Mouse (Mus musculus) neutrophil, adult 5-6 weeks (primary cell): ENCODE results near the gene Rps13. TPM values are rescaled to one million over a fixed set of nuclear protein-coding genes. Genes with fewer than 3 reads are reported as not detected.
"Not testable (repeated sequence)": the region's sequence is repeated elsewhere in the genome, so short reads cannot be mapped to it uniquely, and the experiment has no call there.

Experiments
- ATAC-seq: fragments of 151-379, 151-347 bp; 2 replicates; pipeline ENCODE4 v1.8.0; 2017; ENCODE audit warnings: mild to moderate bottlenecking, moderate TSS enrichment; ENCODE audit not compliant: insufficient number of reproducible peaks, poor library complexity, low FRiP score, severe bottlenecking; ENCODE audit errors: extremely low read depth
- total RNA-seq: library from RNA; stranded (forward); fragments of 200-1000 nt; gene quantifications from 2 replicates; pipeline ENCODE4 v1.2.3, GENCODE M21; 2017

Rps13 gene
- 1,522 and 1,553 TPM in 2 replicates for total RNA-seq

DNA sequence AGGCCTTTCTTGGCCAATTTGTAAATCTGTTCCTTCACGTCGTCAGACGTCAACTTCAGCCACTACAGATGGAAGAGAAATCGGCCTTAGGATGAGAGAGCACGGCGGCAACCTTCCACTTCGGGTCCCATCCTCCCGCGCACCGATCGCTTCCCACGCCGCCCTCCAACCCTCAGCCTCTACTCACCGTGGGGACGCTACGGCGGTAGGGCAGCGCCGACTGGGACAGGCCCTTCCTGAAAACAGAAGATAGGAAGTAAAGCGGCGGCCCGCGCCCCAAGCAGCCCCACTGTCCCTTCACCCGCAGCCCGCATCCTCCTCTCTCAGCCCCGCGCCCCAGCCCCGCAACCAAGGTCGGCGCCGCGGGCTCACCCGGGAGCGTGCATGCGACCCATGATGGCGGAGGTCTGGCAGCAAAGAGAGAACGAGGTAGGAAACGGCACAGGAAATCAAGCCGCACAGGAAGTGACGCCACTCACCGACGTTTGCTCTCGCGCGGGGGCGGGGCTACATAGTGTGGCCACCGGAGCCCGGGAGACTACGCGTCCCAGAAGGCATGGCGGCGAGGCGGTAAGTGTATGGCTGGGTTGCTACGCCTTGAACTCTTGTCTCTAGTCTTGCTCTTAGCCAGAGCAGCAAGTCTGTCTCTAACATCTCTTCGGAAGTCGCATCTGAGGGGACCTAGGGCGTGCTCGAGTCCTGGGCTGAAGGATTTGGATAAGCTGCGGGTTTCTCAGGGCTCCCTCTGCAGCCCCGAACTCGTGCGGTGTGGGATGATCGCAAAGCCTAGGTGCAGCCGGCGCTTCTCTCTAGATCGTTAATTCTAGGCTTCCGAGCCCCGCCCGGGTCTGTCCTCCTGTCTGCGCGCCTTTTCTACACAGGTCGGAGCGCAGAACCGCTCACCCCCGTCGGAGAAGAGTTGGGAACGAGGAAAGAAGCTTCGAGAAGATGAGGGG lies at the start of gene Rps13:
Rps13 (minus strand) TSS at position 483 of the 956 bp plus-strand sequence.
- peak; percentile 99 for ATAC-seq

DNA sequence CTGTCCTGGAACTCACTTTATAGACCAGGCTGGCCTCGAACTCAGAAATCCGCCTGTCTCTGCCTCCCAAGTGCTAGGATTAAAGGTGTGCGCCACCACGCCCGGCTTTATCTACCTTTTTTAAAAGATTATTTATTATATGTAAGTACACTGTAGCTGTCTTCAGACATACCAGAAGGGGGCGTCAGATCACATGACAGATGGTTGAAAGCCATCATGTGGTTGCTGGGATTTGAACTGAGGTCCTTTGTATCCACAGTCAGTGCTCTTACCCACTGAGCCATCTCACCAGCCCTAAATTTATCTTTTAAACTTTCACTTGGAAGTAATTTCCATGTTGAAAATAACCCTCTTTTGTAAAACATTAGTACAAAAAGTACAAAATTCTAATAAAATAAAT lies 45.2 kb upstream of the Rps13 start:
- ATAC-seq, result not testable (repeated sequence)

DNA sequence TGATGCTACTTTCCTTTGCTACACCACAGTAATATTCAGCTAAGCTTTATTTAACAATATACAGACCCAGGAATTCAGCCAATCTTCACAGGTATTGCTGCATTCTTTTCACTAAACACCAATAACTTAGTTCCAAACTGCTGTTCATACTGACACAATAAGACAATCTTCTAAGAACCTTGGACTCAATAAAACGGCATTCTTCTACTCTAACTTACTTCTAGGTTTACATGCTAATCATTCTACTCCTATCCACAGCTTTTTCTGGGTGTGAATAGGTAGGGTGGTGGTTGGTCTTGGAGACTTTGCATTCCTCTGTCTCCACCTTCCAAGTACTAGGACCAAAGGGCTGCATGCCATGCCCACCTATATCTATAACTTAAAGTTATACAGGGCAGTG lies 40.3 kb upstream of the Rps13 start:
- ATAC-seq, result no peak

DNA sequence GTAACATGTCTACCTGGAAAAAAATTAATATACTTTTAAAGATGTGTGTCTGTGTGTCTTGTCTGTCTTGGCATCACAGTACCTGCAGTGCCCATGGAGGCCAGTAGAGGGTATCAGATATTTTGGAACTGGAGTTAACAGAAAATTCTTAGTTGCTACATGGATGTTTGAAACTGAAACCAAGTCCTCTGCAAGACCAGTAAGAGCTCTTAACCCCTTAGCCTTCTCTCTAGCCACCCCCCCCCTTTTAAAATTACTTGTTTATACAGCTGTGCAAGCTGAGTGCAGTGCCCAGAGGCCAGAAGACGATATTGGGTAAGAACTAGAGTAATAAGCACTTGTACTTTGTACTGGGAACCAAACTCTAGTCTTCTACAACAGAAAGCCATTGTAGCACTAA lies 2.2 kb upstream of the Rps13 start:
- peak; percentile 43 for ATAC-seq

DNA sequence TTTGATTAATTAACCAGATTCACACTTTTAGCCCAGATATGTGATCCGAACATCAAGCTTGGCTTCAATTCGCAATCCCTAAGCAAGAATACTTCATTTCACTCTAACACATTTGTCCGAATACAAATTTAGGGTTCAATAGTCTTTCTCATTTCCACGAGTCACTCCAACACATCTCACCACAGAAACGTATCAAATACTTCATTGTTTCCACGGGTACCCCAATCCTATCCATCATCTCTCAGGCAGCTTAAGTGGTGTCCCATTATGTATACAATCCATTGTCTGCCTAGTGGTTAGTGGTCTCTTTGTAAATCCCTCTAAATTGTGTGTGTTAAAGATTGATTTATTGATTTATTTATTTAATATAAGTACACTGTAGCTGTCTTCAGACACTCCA lies 1.1 kb upstream of the Rps13 start:
- ATAC-seq, result no peak

DNA sequence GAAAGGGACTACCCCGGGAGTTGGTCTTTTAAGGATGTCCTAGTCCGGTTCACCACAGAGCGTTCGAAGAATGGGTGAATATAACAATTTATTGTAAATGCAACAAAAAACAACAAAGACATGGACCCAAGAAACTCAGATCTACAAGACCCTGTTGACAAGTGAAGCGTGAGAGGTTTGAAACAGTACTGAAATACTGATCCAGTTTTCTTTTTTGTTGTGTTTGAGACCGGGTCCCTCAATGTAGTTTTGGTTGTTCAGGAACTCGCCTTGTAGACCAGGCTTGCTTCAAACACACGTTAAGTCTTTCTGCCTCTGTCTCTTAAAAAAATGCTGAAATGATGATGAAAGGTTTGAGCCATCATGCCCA lies 659 bp upstream of the Rps13 start:
- ATAC-seq, result no peak

DNA sequence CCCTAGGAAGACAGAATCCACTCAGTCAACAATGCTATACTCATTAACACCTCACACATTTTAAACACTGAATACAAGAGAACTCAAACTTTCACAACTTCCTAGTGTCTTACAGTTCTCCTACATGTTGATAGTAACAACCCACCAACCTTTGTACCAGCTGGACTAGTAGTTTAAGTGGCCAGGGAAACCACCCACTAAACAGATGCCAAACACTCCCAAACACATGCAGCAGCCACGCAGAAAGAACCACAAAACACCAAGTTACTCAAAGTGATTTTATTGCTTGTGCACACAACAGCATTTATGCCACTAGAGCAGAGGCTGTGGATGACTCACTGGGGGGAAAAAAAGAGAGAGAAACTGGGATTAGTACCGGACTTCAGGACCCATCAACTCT lies 2.7 kb downstream of the Rps13 start:
- no peak for ATAC-seq

DNA sequence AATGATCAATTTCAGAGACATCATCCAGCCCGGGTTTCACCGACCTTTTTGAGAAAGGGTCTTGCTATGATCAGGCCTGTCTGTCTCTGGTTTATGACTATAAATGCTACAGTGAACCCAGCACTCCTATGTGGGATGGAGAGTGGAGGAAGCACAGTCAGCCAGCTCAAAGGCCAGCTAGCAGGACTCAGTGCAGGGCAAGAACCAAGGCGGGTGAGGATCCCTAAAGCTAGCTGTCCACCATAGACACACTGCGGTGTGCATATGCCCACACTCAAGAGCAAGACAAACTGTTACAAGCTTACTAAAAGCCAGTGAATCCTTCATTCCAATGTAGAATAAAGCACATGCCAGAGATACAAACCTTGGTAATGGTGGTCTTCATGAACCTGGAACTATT lies 4.1 kb downstream of the Rps13 start:
- ATAC-seq, result no peak

DNA sequence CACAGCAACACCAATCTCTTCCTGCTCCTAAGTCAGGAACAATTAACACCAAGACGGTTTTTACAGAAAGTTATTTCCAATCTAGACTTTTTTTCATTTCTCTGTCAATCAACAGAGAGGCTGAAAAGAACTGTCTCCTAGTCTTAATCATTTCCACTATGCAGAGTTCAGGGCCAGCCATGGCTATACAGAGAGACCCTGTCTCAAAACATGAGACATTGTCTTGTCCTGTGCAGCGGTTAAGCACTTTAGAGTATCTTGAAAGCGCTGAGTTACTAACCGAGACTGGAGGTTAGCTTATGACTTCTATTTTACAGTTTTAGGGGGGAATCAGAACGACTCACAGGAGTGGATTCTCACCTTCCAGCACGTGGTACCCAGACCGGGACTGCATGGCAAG lies 5.2 kb downstream of the Rps13 start:
- no peak for ATAC-seq

DNA sequence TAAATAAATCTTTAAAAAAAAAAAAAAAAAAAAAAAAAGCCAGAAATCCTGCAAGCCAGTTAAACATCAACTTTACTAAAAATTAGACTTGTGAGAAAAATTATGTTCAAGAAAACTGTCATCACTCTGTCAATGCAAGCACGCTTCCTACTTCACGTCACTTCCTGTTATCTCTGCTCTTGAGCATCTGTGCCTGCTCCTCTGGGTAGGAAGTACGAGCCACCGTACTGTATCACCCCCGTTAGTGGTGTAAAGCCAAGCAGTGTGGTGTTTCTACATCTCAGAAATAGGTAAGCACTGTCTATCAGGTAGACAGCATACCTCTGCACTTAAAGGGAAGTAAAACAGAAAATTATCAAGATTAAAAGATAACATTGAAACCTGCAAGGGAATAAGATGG lies 6.1 kb downstream of the Rps13 start:
- peak; percentile 98 for ATAC-seq

DNA sequence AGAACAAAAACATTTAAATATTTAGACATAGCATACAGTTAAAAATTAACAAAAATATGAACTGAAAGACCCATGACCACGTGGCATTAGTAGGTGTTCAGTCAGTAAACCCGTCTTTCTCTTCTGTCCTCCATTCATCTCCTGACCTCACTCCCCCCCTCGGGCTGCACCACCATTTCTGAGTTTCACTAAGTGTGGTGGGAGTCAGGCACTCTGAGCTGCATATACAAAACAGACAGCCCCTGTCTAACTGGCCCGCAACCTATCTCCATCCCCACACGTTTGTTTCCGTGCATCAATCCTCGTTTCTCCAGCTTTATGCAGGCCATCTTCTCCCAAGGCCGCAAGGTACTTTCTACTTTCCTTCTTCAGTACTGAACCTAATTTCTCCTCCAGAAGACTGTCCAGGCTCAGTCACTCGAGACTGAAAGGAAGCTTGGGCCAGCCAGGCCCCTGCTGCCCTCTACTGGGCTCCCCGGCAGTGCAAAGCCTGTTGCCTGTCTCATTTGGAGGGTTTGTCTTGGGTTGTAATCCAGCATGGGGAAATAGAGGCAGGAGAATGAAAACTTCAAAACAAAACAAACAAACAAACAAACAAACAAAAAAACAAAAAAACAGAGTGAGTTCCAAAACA lies 10.5 kb downstream of the Rps13 start:
- ATAC-seq, result no peak

DNA sequence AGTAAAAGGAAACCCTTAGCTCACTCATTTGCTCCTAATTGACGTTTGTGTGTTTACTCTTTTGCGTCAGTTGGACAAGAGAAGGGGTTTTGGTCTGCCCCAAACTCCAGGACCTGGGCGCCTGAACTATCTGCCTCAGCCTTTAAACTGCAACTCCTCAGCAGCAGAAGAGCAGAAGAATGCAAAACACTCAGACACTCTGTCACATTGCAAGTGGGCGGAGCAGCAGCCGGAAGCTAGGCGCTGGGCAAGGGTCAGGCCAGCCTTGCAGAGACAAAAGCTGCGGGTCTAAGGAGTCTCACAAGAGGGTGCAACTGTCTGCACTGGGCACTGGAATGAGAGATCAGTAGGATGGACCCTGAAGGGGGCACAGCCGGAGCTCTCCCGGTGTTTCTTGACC lies 24.5 kb downstream of the Rps13 start:
- ATAC-seq, result no peak

DNA sequence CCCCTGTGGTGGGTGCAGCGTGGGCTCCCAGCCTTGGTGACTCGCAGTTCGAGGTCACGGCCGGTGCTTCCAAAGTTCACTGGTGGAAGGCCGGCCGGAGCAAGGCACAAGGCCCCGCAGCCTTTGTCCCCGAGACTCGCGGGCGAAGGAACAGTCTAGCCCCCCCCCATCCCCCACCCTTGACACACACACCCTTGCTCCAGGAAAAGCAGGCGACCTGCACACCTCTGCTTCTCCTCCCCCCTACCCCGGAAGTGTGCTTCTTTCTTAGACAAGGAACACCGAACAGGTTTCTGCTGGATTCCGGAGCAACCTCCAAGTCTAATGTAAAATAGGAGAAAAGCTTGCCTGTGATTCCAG lies 25.4 kb downstream of the Rps13 start:
- ATAC-seq, result no peak

DNA sequence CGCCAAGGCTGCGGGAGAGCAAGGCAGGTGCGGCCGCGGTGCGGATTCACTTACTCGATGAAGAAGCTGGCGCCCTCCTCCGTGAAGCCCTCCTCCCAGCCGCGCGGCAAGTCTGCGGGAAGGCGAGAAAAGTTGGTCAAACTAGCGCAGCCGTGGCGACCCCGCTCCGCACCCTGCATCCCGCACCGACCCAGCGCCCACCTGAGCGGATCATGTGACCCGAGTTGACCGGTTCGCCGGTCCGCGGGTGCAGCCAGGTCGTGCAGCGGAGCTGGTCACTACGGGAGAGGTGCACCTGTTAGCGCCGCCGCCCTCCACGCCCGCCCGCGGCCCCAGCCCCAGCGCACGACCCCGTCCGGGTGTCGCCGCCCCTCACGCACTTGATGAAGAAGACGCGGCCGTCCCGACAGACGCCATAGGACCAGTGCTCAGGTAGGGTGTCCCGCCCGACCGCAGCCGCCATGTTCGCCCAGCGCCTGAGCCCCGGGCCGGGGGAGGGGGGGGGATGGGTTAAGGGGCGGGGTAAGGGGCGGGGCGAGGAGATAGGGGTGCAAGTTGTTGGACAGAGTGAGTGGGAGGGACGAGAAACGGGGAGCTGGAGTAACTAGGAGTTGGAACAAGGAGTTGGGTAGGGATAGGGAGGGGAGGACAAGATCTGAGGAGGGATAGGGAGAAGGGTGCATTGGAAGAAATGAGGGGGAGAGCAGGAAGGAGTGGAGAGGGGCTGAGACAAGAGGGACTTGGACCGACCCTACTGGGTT lies 25.9 kb downstream of the Rps13 start, which contains the start of gene Plekha7:
Plekha7 (minus strand) TSS at position 506 of the 761 bp plus-strand sequence.
- ATAC-seq, result peak; percentile 33; the same call in 1 of the 2 replicates

DNA sequence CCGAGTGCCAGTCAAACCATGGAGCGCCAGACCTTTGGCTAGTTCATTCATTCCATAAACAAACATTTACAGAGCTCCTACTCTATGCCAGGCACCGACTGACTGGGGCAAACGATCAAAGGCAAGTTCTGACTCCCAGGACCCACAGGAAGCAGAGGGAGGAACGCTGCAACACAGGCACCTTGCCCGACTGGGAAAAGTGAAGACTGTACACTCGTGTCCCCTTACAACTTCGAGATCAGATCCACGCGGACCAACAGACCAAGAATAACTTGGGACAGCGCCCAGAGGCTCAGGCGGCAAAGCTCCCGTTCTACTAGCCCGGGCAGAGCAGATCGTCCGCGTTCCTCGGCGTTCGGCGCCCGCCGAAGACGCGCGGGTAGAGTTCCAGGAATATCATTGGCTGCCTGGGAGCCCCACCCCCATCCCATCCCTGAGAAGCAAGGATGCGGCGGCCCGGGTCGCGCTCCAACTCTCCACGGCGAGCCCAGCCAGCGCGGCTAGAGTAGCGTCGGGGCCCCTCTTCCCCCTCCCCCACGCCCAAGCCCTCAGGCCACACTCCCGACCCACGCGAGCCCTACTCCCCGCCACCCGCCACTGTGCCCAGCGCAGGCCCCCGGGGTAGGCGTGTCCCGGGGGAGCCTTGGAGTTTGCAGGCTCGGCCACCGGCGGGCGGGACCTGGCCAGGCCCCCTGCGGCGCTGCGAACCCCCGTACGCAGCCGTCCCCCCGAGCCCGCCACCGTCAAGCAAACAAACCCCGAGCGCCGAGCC lies 26.7 kb downstream of the Rps13 start:
- ATAC-seq, result no peak

DNA sequence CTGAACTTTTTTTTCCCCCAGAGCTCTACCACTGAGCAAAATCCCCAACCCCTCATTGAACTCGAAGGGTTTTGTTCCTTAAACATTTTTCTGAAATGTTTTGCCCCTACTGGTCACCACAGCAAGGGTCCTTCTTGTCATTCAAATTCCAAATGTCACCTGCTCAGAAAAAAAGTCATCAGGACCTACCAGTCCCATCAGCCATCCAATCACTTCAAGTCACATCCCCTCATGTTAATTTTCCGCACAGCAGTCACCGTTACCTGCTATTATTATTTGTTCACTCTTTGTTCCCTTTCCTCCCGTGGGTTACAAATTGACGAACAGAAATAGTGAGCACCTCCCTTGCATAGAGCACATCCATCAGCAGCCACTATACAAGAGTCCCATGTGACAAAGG lies 27.4 kb downstream of the Rps13 start:
- ATAC-seq, result no peak

DNA sequence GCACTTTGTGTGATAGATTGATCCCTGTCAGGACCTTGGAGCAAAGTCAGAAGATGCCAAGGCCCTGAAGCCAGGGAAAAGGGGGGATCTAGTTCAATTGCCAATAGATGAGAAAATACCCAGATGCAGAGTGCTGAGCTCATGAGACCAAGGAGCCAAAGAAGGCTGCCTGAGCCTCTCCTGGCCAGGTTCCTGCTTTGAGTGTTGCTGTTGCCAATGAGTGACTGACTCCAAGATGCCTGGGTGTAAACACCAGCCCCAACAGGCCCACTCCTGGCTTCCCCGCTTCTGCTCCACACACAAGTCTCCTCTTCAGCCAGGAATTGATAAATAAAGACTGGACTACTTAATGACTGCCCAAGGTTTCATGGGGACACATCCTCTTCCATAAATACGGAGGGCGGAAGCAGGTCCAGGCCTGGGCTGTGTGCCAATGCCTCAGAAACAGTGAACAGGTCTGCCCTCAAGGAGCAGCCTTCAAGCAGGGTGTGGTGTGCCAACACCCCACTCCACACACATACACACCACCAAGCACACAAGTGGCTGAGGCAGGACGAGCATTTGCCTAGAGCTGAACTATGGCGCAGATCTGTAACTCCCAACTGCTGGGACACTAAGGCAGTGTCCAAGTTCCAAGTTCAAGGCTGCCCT lies 32.2 kb downstream of the Rps13 start:
- ATAC-seq, result no peak

DNA sequence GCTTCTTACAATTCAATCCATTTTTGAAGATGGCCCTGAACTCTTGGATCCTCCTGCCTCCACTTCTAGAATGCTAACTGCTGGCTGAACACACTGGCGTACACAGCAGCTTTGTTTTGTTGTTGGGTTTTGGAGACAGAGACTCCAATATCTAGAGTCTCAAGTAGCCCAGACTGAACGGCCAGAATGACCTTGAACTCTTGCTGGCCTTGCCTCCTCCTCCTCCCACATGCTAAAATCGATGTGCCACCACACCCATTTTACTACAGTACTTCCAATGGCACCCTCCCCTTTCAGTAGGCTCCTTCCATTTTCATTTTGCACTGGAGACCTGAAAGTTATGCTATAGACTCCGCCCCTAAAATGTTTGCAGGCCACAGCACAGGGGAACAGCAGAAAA lies 32.9 kb downstream of the Rps13 start:
- no peak for ATAC-seq

DNA sequence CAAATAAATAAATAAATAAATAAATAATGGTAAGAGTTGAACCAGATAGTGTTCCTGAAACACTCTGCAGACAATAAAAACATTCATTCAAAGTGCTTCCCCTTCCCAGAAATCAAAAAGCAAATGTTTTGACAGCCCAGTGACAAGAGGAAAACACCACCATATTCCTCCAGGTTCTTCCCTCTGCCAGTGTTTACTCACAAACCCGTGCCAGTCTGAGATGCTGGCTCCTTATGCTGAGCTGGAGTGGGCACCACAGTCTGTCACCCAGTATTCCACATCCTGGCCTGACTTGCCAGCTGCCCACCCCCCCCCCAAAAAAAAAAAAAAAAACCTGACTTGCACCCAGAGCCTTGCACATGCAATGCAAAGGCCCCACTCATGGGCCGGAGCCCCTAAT lies 35.1 kb downstream of the Rps13 start:
- ATAC-seq, result no peak
